Mouse (Mus musculus) limb, embryonic 15.5 days (tissue): ENCODE data around the gene Tppp. TPM values are rescaled to one million over a fixed set of nuclear protein-coding genes. Genes with fewer than 3 reads are reported as not detected.
"Not testable (repeated sequence)": the region's sequence is repeated elsewhere in the genome, so short reads cannot be mapped to it uniquely, and the experiment has no call there.

ENCODE experiments used
- ATAC-seq: fragments of 200-750 bp; cut with Nextera tagmentation; 2 replicates; pipeline ENCODE4 v1.8.0; 2017; ENCODE audit warnings: low read depth, moderate TSS enrichment; ENCODE audit not compliant: insufficient number of reproducible peaks, low FRiP score, low TSS enrichment
- H3K27ac ChIP-seq: fragments of 300-500 bp; sonication (generic); 2 replicates; pipeline ENCODE4 v1.5.1; 2015; ENCODE audit warnings: moderate library complexity, mild to moderate bottlenecking, inconsistent platforms
- H3K27me3 ChIP-seq: fragments of 300-500 bp; sonication (generic); 2 replicates; pipeline ENCODE4 v1.6.1; 2015; ENCODE audit warnings: inconsistent platforms
- H3K36me3 ChIP-seq: fragments of 300-500 bp; sonication (generic); 2 replicates; pipeline ENCODE4 v1.6.1; 2015; ENCODE audit warnings: inconsistent platforms
- H3K4me1 ChIP-seq: fragments of 300-500 bp; sonication (generic); 2 replicates; pipeline ENCODE4 v1.6.1; 2015; ENCODE audit warnings: inconsistent platforms
- H3K4me2 ChIP-seq: fragments of 300-500 bp; sonication (generic); 2 replicates; pipeline ENCODE4 v1.6.1; 2015; ENCODE audit warnings: mild to moderate bottlenecking, inconsistent platforms
- H3K4me3 ChIP-seq: fragments of 300-500 bp; sonication (generic); 2 replicates; pipeline ENCODE4 v1.5.1; 2015; ENCODE audit warnings: mild to moderate bottlenecking, inconsistent platforms
- H3K9ac ChIP-seq: fragments of 300-500 bp; sonication (generic); 2 replicates; pipeline ENCODE4 v1.6.1; 2015; ENCODE audit warnings: inconsistent platforms
- H3K9me3 ChIP-seq: fragments of 300-500 bp; sonication (generic); 2 replicates; pipeline ENCODE4 v1.6.1; 2016; ENCODE audit warnings: inconsistent platforms
- WGBS: fragments of 180-500 bp; shearing (Covaris S2); methylation state at CpG from one replicate; pipeline ENCODE4 v1.1.7; 2015; 5-methylcytosine and 5-hydroxymethylcytosine counted together
- polyA plus RNA-seq: library from polyadenylated mRNA; unstranded; fragments of >200 nt; fragmentation: Nextera tagmentation; extraction: Ambion mirVana; gene quantifications from 2 replicates; pipeline ENCODE4 v1.2.1, GENCODE M21; 2015

Tppp gene
- polyA plus RNA-seq, 1 experiment from 2014 or later: 1.8 TPM

DNA sequence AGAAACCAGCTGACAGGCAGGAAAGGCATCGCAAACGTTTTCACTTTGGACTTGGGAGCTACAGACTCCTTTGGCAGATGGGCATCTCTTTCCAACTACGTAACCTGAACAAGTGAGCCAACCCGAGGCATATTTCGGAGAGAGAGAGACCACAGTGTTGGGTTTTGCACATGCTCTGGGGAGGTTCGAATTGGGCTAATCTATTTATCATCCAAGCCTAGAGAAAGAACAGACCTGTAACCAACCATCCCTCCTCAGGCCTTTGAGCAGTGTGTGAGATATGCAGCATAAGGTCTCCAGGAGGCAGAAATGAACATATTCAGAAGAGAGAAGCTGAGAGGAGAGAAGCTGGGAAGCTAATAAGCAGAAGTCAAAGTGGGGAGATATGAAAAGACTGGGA lies 8.2 kb upstream of the Tppp start:
- WGBS: 74% methylated on average over 6 of the region's 6 CpGs
- H3K36me3 ChIP-seq: no peaks in the 10 kb centered on the region

DNA sequence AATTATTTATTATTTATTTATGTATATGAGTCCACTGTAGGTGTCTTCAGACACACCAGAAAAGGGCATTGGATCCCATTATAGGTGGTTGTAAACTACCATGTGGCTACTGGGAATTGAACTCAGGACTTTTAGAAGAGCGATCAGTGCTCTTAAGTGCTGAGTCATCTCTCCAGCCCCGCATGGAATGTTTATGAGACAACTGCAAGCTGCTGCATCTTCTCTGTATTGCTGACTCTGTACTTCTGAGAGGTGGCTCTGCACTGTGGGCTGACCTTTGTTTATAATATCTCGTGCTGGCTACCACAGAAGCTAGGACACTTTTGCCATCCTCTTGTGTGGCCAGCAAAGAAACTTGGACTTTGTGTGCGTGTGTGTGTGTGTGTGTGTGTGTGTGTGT lies 7.7 kb upstream of the Tppp start:
- H3K4me3 ChIP-seq: no peak overlapping the region
- no peaks in the 10 kb centered on the region for H3K4me1 ChIP-seq
- H3K36me3 ChIP-seq: no peaks in the 10 kb centered on the region
- H3K27ac ChIP-seq: no peak overlapping the region
- H3K27me3 ChIP-seq: no peaks in the 10 kb centered on the region
- H3K4me2 ChIP-seq: no peak overlapping the region
- H3K9ac ChIP-seq: no peak overlapping the region
- ATAC-seq: no peak
- no peaks in the 10 kb centered on the region for H3K9me3 ChIP-seq
- WGBS: 74% methylated on average over 4 of the region's 4 CpGs

More for the DNA sequence above, 8.2 kb upstream of the Tppp start:
- H3K4me1 ChIP-seq: no peaks in the 10 kb centered on the region
- no peak overlapping the region for H3K4me3 ChIP-seq
- no peak overlapping the region for H3K9ac ChIP-seq
- no peak overlapping the region for H3K4me2 ChIP-seq
- no peaks in the 10 kb centered on the region for H3K9me3 ChIP-seq
- ATAC-seq: no peak
- no peaks in the 10 kb centered on the region for H3K27me3 ChIP-seq
- H3K27ac ChIP-seq: no peak overlapping the region

- H3K36me3 ChIP-seq, ATAC-seq, H3K27ac ChIP-seq, H3K4me2 ChIP-seq, H3K9me3 ChIP-seq, H3K9ac ChIP-seq, H3K4me3 ChIP-seq: not testable (repeated sequence)
- peaks cover 23% of the 10 kb centered on the region for H3K4me1 ChIP-seq
- WGBS: 89% methylated on average over 4 of the region's 4 CpGs
- peaks cover 35% of the 10 kb centered on the region for H3K27me3 ChIP-seq
Observed at GRCm38 (mm10) chr13:74006881-74007280, 2.3 kb upstream of the Tppp start.

GRCm38 (mm10) chr13:74008216-74008615 lies 991 bp upstream of the Tppp start:
- H3K4me2 ChIP-seq: peak overlapping the region; percentile 99; the same call in 1 of the 2 replicates
- H3K4me3 ChIP-seq, H3K27ac ChIP-seq, ATAC-seq, H3K9ac ChIP-seq, H3K9me3 ChIP-seq, H3K36me3 ChIP-seq: not testable (repeated sequence)
- peaks cover 36% of the 10 kb centered on the region for H3K27me3 ChIP-seq
- WGBS: 72% methylated on average over 2 of the region's 2 CpGs
- peaks cover 23% of the 10 kb centered on the region for H3K4me1 ChIP-seq

GRCm38 (mm10) chr13:74009791-74010614 lies 796 bp downstream of the Tppp start:
- Histone ChIP-seq H3K9me3 (no peaks in the 10 kb centered on the region), H3K4me1 (peaks cover 23% of the 10 kb centered on the region), H3K27ac (no peak overlapping the region), H3K36me3 (no peaks in the 10 kb centered on the region), H3K27me3 (peaks cover 36% of the 10 kb centered on the region), H3K9ac (peak overlapping the region; percentile 28; the same call in 1 of the 2 replicates), H3K4me2 (peak overlapping the region; percentile 99), H3K4me3 (peak overlapping the region; percentile 52)
- ATAC-seq: 0 out of 2 replicates have a peak, but pooled peaks have one; percentile 1
- WGBS: 1% methylated on average over 54 of the region's 55 CpGs

- no peaks in the 10 kb centered on the region for H3K36me3 ChIP-seq
- H3K27ac ChIP-seq: no peak overlapping the region
- H3K9me3 ChIP-seq: no peaks in the 10 kb centered on the region
- ATAC-seq: no peak
- no peak overlapping the region for H3K9ac ChIP-seq
- WGBS: 14% methylated on average over 3 of the region's 3 CpGs
- H3K4me3 ChIP-seq: peak overlapping the region; percentile 52
- H3K4me2 ChIP-seq: peak overlapping the region; percentile 99
- peaks cover 23% of the 10 kb centered on the region for H3K4me1 ChIP-seq
- H3K27me3 ChIP-seq: peaks cover 36% of the 10 kb centered on the region
Observed at GRCm38 (mm10) chr13:74010678-74011077, 1.5 kb downstream of the Tppp start.

- H3K4me1 ChIP-seq: peaks cover under 1% of the 10 kb centered on the region; the same call in 1 of the 2 replicates
- no peak overlapping the region for H3K4me3 ChIP-seq
- H3K27ac ChIP-seq: no peak overlapping the region
- ATAC-seq: no peak
- 65% methylated on average over 4 of the region's 4 CpGs for WGBS
- peaks cover 12% of the 10 kb centered on the region; the same call in 1 of the 2 replicates for H3K27me3 ChIP-seq
- no peaks in the 10 kb centered on the region for H3K9me3 ChIP-seq
- no peak overlapping the region for H3K9ac ChIP-seq
- H3K4me2 ChIP-seq: no peak overlapping the region
- no peaks in the 10 kb centered on the region for H3K36me3 ChIP-seq
Observed at GRCm38 (mm10) chr13:74015908-74016307, 6.7 kb downstream of the Tppp start.

DNA sequence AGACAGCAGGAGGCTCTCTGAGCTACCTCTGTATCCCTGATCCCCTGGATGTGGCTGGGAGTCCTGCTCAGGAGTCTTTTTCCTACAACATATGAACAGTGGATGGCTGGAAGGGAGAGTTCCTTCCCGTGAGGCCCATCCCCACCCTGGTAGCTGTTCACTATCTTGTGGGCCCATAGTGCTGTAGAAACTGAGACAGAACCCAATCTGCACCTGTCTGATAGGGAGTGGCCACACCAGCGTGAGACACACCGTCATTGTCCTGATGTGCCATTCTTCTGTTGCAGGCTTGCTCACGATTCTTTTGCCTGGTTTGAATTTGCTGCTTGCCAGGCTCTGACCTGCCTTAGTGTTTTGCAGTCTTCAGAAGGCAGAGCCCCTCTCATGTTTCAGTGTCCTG lies 8.2 kb downstream of the Tppp start:
- Histone ChIP-seq H3K27ac (no peak overlapping the region), H3K4me2 (no peak overlapping the region), H3K27me3 (no peaks in the 10 kb centered on the region; the same call in 1 of the 2 replicates), H3K4me3 (no peak overlapping the region), H3K9ac (no peak overlapping the region), H3K36me3 (no peaks in the 10 kb centered on the region), H3K9me3 (no peaks in the 10 kb centered on the region), H3K4me1 (no peaks in the 10 kb centered on the region)
- 60% methylated on average over 4 of the region's 4 CpGs for WGBS
- no peak for ATAC-seq

DNA sequence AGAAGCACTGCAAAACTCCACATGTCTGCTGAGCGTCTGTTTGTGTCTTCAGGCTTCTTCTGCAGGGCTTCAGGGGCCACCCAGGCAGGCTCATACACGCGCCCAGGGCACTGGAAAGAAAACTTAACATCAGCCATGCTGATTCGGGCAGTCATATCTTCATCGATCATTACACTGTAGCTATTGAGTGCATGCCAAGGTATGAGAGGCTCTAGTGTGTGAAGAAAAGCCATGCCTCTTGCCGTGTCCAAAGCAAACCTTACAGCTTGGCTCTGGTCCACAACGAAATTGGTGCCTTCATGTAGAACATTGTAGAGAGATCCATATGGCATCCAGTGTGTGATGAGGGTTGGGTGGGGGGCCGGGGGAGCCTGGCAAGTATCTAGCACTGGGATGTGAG lies 9.8 kb downstream of the Tppp start:
- not testable (repeated sequence) for H3K9me3 ChIP-seq, H3K27ac ChIP-seq, H3K4me3 ChIP-seq, H3K4me1 ChIP-seq, H3K36me3 ChIP-seq, H3K4me2 ChIP-seq, H3K27me3 ChIP-seq, H3K9ac ChIP-seq
- whole genome bisulfite sequencing: 65% methylated on average over 8 of the region's 8 CpGs
- 0 out of 2 replicates have a peak, but pooled peaks have one; percentile 22 for ATAC-seq

GRCm38 (mm10) chr13:74025151-74026081 lies 16.2 kb downstream of the Tppp start:
- H3K4me2 ChIP-seq: no peak overlapping the region
- no peaks in the 10 kb centered on the region for H3K9me3 ChIP-seq
- H3K27me3 ChIP-seq: no peaks in the 10 kb centered on the region
- peak; percentile 41 for ATAC-seq
- H3K9ac ChIP-seq: no peak overlapping the region
- no peaks in the 10 kb centered on the region for H3K36me3 ChIP-seq
- H3K4me3 ChIP-seq: no peak overlapping the region
- peak overlapping the region; percentile 19; the same call in 1 of the 2 replicates for H3K27ac ChIP-seq
- WGBS: 69% methylated on average over 4 of the region's 4 CpGs
- H3K4me1 ChIP-seq: peaks cover 9% of the 10 kb centered on the region; the same call in 1 of the 2 replicates

GRCm38 (mm10) chr13:74026215-74026614 lies 17.0 kb downstream of the Tppp start:
- WGBS: 11% methylated on average over 2 of the region's 2 CpGs
- ATAC-seq: no peak
- Histone ChIP-seq H3K27me3 (no peaks in the 10 kb centered on the region), H3K4me2 (no peak overlapping the region), H3K9ac (no peak overlapping the region), H3K4me3 (no peak overlapping the region), H3K4me1 (peaks cover 9% of the 10 kb centered on the region; the same call in 1 of the 2 replicates), H3K9me3 (no peaks in the 10 kb centered on the region), H3K36me3 (no peaks in the 10 kb centered on the region), H3K27ac (no peak overlapping the region)
